Mouse (Mus musculus) CH12.LX (cell line): ENCODE measurements around the gene Gck. TPM values are rescaled to one million over a fixed set of nuclear protein-coding genes. Genes with fewer than 3 reads are reported as not detected.

ENCODE experiments used
- DNase-seq: peaks from one replicate; pipeline ENCODE4 v3.0.0-alpha.2; 2013; ENCODE audit errors: extremely low read depth
- H3K27ac ChIP-seq: 2 replicates; pipeline ENCODE4 v1.5.1; 2012; ENCODE audit warnings: low read depth, mild to moderate bottlenecking, control low read depth, moderate library complexity; ENCODE audit not compliant: insufficient read depth
- H3K27me3 ChIP-seq: replicated peaks from 2 replicates; pipeline ENCODE3; 2012; ENCODE audit warnings: inconsistent platforms
- H3K36me3 ChIP-seq, 2 experiments: replicated peaks in 1 of 2; 2 replicates each; pipeline versions ENCODE3 to v1.6.1; 2012; ENCODE audit warnings: inconsistent platforms in 1 of 2, low read length in 1 of 2, mild to moderate bottlenecking in 1 of 2, mixed read lengths in 1 of 2, moderate library complexity in 1 of 2; ENCODE audit not compliant: control insufficient read depth in 1 of 2, insufficient read depth in 1 of 2
- H3K4me1 ChIP-seq, 2 experiments: 2 replicates each; pipeline ENCODE4 v1.6.1; 2012; ENCODE audit warnings: inconsistent platforms in 1 of 2, moderate library complexity in 1 of 2; ENCODE audit not compliant: insufficient read depth in 2 of 2, control insufficient read depth in 1 of 2
- H3K4me2 ChIP-seq: 2 replicates; pipeline ENCODE4 v1.6.1; 2012; ENCODE audit warnings: low read depth, mild to moderate bottlenecking, control low read depth; ENCODE audit not compliant: poor library complexity, insufficient read depth, severe bottlenecking
- H3K4me3 ChIP-seq, 3 experiments: fragments of 150-350 bp in 1 of 3; sonication (generic) in 1 of 3; replicated peaks in 1 of 3; 2 replicates each; pipeline versions ENCODE3 to v1.5.1; 2011 to 2012; ENCODE audit warnings: low read depth in 2 of 3, low read length in 2 of 3, mild to moderate bottlenecking in 2 of 3, moderate library complexity in 2 of 3, control low read depth in 1 of 3, improper control_type of control experiment in 1 of 3, inconsistent platforms in 1 of 3, mixed read lengths in 1 of 3; ENCODE audit not compliant: poor library complexity in 1 of 3
- H3K79me2 ChIP-seq: replicated peaks from 2 replicates; pipeline ENCODE4 v1.6.1; 2012; ENCODE audit warnings: mild to moderate bottlenecking, moderate library complexity; ENCODE audit not compliant: control insufficient read depth, poor library complexity, insufficient read depth, severe bottlenecking; ENCODE audit errors: extremely low read depth
- H3K9ac ChIP-seq: 2 replicates; pipeline ENCODE4 v1.6.1; 2012; ENCODE audit warnings: low read depth, mild to moderate bottlenecking, control low read depth, moderate library complexity; ENCODE audit not compliant: insufficient read depth
- H3K9me3 ChIP-seq: replicated peaks from 2 replicates; pipeline ENCODE3; 2012; ENCODE audit warnings: low read length, inconsistent platforms, mixed read lengths
- BHLHE40 ChIP-seq: IDR thresholded peaks from 2 replicates; pipeline ENCODE4 v1.6.1; 2011; ENCODE audit warnings: mild to moderate bottlenecking, low read depth, low read length, improper control_type of control experiment
- CHD1 ChIP-seq: IDR thresholded peaks from 2 replicates; pipeline ENCODE4 v1.6.1; 2012; ENCODE audit warnings: low read depth, low read length, improper control_type of control experiment, inconsistent platforms
- CHD2 ChIP-seq: IDR thresholded peaks from 2 replicates; pipeline ENCODE4 v1.6.1; 2011; ENCODE audit warnings: low read length, improper control_type of control experiment
- E2F4 ChIP-seq: IDR thresholded peaks from 2 replicates; pipeline ENCODE4 v1.6.1; 2011; ENCODE audit warnings: low read depth, low read length, improper control_type of control experiment; ENCODE audit not compliant: insufficient replicate concordance
- ELF1 ChIP-seq: IDR thresholded peaks from 2 replicates; pipeline ENCODE4 v1.6.1; 2014; ENCODE audit warnings: low read depth, mild to moderate bottlenecking, inconsistent platforms, low read length, improper control_type of control experiment
- EP300 ChIP-seq: IDR thresholded peaks from 2 replicates; pipeline ENCODE4 v1.6.1; 2011; ENCODE audit warnings: low read length, improper control_type of control experiment
- ETS1 ChIP-seq: conservative IDR thresholded peaks from 2 replicates; pipeline ENCODE4 v1.6.1; 2012; ENCODE audit warnings: low read depth, mild to moderate bottlenecking, inconsistent platforms, low read length, improper control_type of control experiment, moderate library complexity
- GABPA ChIP-seq: IDR thresholded peaks from 2 replicates; pipeline ENCODE4 v1.6.1; 2012; ENCODE audit warnings: low read depth, low read length, improper control_type of control experiment, inconsistent platforms; ENCODE audit not compliant: insufficient replicate concordance
- IRF4 ChIP-seq: IDR thresholded peaks from 2 replicates; pipeline ENCODE4 v1.6.1; 2014; ENCODE audit warnings: low read depth, mild to moderate bottlenecking, inconsistent platforms, low read length, improper control_type of control experiment
- JUN ChIP-seq: IDR thresholded peaks from 2 replicates; pipeline ENCODE4 v1.6.1; 2011; ENCODE audit warnings: low read depth, mild to moderate bottlenecking, low read length, improper control_type of control experiment, moderate library complexity; ENCODE audit not compliant: insufficient read depth
- MAZ ChIP-seq: IDR thresholded peaks from 2 replicates; pipeline ENCODE4 v1.6.1; 2012; ENCODE audit warnings: low read depth, mild to moderate bottlenecking, inconsistent platforms, low read length, improper control_type of control experiment, moderate library complexity
- MYC ChIP-seq: IDR thresholded peaks from 2 replicates; pipeline ENCODE4 v1.6.1; 2011; ENCODE audit warnings: low read depth, mild to moderate bottlenecking, improper control_type of control experiment, low read length
- NELFE ChIP-seq: IDR thresholded peaks from 2 replicates; pipeline ENCODE4 v1.6.1; 2011; ENCODE audit warnings: low read depth, low read length, improper control_type of control experiment
- PAX5 ChIP-seq: IDR thresholded peaks from 2 replicates; pipeline ENCODE4 v1.6.1; 2012; ENCODE audit warnings: low read length, inconsistent platforms, mixed read lengths
- RAD21 ChIP-seq: IDR thresholded peaks from 2 replicates; pipeline ENCODE4 v1.6.1; 2011; ENCODE audit warnings: low read depth, mild to moderate bottlenecking, low read length, improper control_type of control experiment, moderate library complexity
- SIN3A ChIP-seq: IDR thresholded peaks from 2 replicates; pipeline ENCODE4 v1.6.1; 2012; ENCODE audit warnings: low read length, improper control_type of control experiment, inconsistent platforms
- SMC3 ChIP-seq: IDR thresholded peaks from 2 replicates; pipeline ENCODE4 v1.6.1; 2011; ENCODE audit warnings: low read depth, low read length, improper control_type of control experiment
- TBP ChIP-seq: conservative IDR thresholded peaks from 2 replicates; pipeline ENCODE4 v1.6.1; 2011; ENCODE audit warnings: low read depth, low read length, improper control_type of control experiment
- UBTF ChIP-seq: IDR thresholded peaks from 2 replicates; pipeline ENCODE4 v1.6.1; 2012; ENCODE audit warnings: low read depth, mild to moderate bottlenecking, inconsistent platforms, low read length, improper control_type of control experiment, moderate library complexity
- USF1 ChIP-seq: IDR thresholded peaks from 2 replicates; pipeline ENCODE4 v1.6.1; 2014; ENCODE audit warnings: low read depth, mild to moderate bottlenecking, inconsistent platforms, low read length, improper control_type of control experiment
- USF2 ChIP-seq: conservative IDR thresholded peaks from 2 replicates; pipeline ENCODE4 v1.6.1; 2011; ENCODE audit warnings: low read depth, low read length, improper control_type of control experiment
- ZC3H11A ChIP-seq: IDR thresholded peaks from 2 replicates; pipeline ENCODE4 v1.6.1; 2012; ENCODE audit warnings: low read depth, mild to moderate bottlenecking, inconsistent platforms, low read length, improper control_type of control experiment
- ZMIZ1 ChIP-seq: IDR thresholded peaks from 2 replicates; pipeline ENCODE4 v1.6.1; 2012; ENCODE audit warnings: low read depth, mild to moderate bottlenecking, inconsistent platforms, low read length, improper control_type of control experiment
- ZNF384 ChIP-seq: IDR thresholded peaks from 2 replicates; pipeline ENCODE4 v1.6.1; 2012; ENCODE audit warnings: low read depth, low read length, improper control_type of control experiment, inconsistent platforms
- dilution Hi-C: fragments of 300-500 bp; cut with MboI; formaldehyde crosslinking; loops from 2 replicates; pipeline ENCODE4 v1.14.3; 2020; ENCODE audit warnings: low sequenced_read_pairs; ENCODE audit not compliant: extremely low pct_unique_long_range_greater_than_20kb, extremely low pct_ligation_motif_present
- in situ Hi-C: fragments of 300-500 bp; cut with MboI; formaldehyde crosslinking; loops from 3 replicates; pipeline ENCODE4 v1.14.3; 2019; ENCODE audit warnings: low sequenced_read_pairs, low pct_ligation_motif_present, low pct_unique_long_range_greater_than_20kb, mixed read lengths
- polyA plus RNA-seq: library from polyadenylated mRNA; unstranded; fragments of >175 nt; gene quantifications from 2 replicates; pipeline ENCODE4 v1.2.1, GENCODE M21; 2012; ENCODE audit warnings: low read depth; ENCODE audit not compliant: insufficient read length
- total RNA-seq, 2 experiments: library from RNA; depleted of rRNA; stranded (reverse); fragments of 300-350 nt in 1 of 2; fragments of >200 nt in 1 of 2; gene quantifications; 2 replicates each; pipeline ENCODE4 v1.2.3; 2012 to 2014

The Gck gene
- total and polyA plus RNA-seq, 3 experiments: 0.68 to 1.4 (median 1.0) TPM

DNA sequence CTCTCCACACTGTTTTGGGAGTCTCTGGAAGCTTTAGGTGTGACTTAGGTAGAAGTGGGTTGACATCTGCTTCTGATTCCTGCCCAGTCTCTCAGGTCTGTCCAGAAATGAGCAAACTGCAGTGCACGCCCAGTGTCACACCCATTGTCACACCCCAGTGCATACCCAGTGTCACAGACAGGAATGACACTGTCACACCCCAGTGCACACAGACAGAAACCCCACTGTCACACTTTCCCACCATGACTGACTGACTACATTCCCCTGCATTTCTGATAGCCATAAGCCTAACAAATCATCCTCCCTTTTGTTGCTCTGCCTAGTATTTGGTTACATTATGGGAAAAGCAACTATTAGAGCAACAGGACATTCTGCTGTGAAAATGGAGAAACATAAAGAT is 19.3 kb downstream of the Gck start:
- TF ChIP-seq USF1 (no peak), TBP (no peak), IRF4 (peak; percentile 22; the same call in 1 of the 2 replicates), MYC (no peak), SIN3A (no peak), NELFE (no peak), BHLHE40 (peak; percentile 74), CHD1 (no peak), ZMIZ1 (no peak), EP300 (no peak)
- TF ChIP-seq, all 38 proteins: peak for 2
- peaks cover 4 to 5% of the 10 kb centered on the region in 2 experiments for H3K4me1 ChIP-seq
- H3K9ac ChIP-seq: no peak overlapping the region
- H3K9me3 ChIP-seq: peaks cover 2% of the 10 kb centered on the region
- H3K27me3 ChIP-seq: peaks cover 7% of the 10 kb centered on the region
- no peak overlapping the region for H3K4me3 ChIP-seq
- dilution Hi-C loops: no loop called here
- H3K36me3 ChIP-seq: no peaks in the 10 kb centered on the region
- no peak overlapping the region for H3K27ac ChIP-seq
- H3K79me2 ChIP-seq: no peaks in the 10 kb centered on the region
- in situ Hi-C loops: no loop called here
- H3K4me2 ChIP-seq: no peak overlapping the region
- no peak for DNase-seq

DNA sequence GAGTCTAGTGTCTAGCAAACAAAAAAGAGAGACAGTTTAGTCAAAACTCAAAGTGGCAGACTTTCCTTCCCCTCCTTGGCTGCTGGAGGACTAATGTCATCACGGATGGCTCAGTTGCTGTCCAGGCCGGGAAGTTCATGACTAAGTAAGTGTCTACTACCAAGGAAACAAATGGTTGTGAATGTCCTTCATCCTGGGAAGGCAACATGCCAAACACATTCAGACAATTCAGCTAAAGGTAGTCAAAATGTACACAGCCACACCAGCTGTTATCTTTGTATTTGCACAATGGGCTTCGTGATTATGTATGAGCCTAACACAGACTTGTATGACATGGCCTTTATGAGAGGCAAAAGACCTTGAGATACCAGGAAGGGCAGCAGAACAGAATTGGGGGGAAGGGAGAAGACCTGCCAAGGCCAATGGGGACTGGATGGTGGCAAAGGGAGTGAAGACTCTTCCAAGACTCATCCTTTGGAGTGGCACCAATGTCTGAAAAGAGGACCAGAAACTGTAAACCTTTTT is 23.1 kb downstream of the Gck start:
- Histone ChIP-seq H3K9me3 (peaks cover 2% of the 10 kb centered on the region), H3K4me3 (no peak overlapping the region), H3K27me3 (peaks cover 7% of the 10 kb centered on the region), H3K36me3 (no peaks in the 10 kb centered on the region), H3K27ac (no peak overlapping the region), H3K79me2 (no peaks in the 10 kb centered on the region), H3K9ac (no peak overlapping the region), H3K4me2 (no peak overlapping the region), H3K4me1 (peaks cover 4 to 5% of the 10 kb centered on the region in 2 experiments)
- in situ Hi-C loops: no loop called here
- DNase-seq: no peak
- TF ChIP-seq NELFE (no peak), SMC3 (no peak), PAX5 (no peak), SIN3A (no peak), IRF4 (no peak), UBTF (no peak), E2F4 (no peak), MAZ (no peak), ELF1 (no peak), ETS1 (no peak), ZC3H11A (no peak), GABPA (no peak), CHD2 (no peak), JUN (no peak), RAD21 (no peak), USF2 (no peak), ZNF384 (no peak), TBP (no peak)
- dilution Hi-C loops: no loop called here
